10 mouse cellular contexts compared by ENCODE assay signal in the genomic region with DNA sequence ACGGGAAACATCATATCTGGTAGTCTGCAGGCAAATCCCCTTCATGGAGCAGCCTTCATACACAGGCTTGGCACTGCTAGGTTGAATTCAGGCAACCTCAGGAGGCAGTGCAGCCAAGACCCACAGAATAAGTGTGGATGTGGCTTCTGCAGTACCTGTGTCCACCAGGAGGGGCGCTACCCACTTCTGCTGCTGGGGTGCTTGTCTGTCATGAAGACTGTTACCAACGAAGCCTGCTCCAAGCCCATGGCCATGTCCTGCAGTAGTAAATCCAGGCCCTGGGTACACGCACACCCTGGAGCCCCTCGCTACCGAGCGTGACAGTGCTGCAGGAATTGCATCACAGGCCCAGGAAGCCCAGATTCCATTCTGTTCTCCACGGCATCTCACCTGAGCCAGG. TPM values are rescaled to one million over a fixed set of nuclear protein-coding genes. Genes with fewer than 3 reads are reported as not detected.
DNase-seq lines count a peak whose midpoint lies in the region; ATAC-seq and TF ChIP-seq lines count a peak whose summit lies in the region.
"Had no signal": no experiment of that assay in that cellular context is flagged by ENCODE, and none has a peak within 500 bp of the region (broad histone marks: within the 10 kb centered on the region; RNA-seq: fewer than 3 reads in every experiment).

No protein-coding gene starts in this region.

- ATAC-seq in kidney, embryonic 14.5 days (ENCODE audit: low FRiP score, low TSS enrichment), result no peak
- ATAC-seq in frontal cortex, adult (ENCODE audit: low TSS enrichment), result peak; percentile 60; the same call in 1 of the 2 replicates

- H3K4me2 ChIP-seq in kidney, embryonic 14.5 days (replicated peaks; ENCODE audit: low read depth, low read length), result no peak overlapping the region

- peak; percentile 79 for DNase-seq in kidney, adult 9 months
- peak; percentile 65 to 86 for DNase-seq in layer of hippocampus, postnatal 25 days (ENCODE audit: extremely low spot score in 1 of 2, low spot score in 1 of 2)
- peak; percentile 50 to 74 for DNase-seq in monocyte, adult 2 months (ENCODE audit: low read depth in 1 of 2, low spot score in 2 of 2)
- DNase-seq in thymus, postnatal 4 days, result peak; percentile 91

- peak; percentile 99 for TF ChIP-seq CTCF in E14TG2a.4 (conservative IDR thresholded peaks at IDR 0.05; ENCODE audit: low read length)
- peak; percentile 84 for TF ChIP-seq CTCF in bone marrow, adult 2 months (IDR thresholded peaks at IDR 0.05; ENCODE audit: control insufficient read depth, insufficient read depth, low read length)

- no peak for TF ChIP-seq POLR2A in bone marrow, adult 2 months (IDR thresholded peaks at IDR 0.05; ENCODE audit: borderline replicate concordance, control insufficient read depth, low read depth, low read length)

- H3K4me1 ChIP-seq in kidney, embryonic 14.5 days (ENCODE audit: control insufficient read depth, insufficient read depth, low read length), result peaks cover 16% of the 10 kb centered on the region
- peaks cover 42% of the 10 kb centered on the region for H3K4me1 ChIP-seq in E14TG2a.4 (replicated peaks; ENCODE audit: low read depth, low read length)
- H3K4me1 ChIP-seq in bone marrow, adult 2 months (ENCODE audit: control insufficient read depth, insufficient read depth, low read length), result peaks cover 2% of the 10 kb centered on the region

- no peak overlapping the region for H3K9ac ChIP-seq in kidney, embryonic 14.5 days (ENCODE audit: low read depth, low read length)

- H3K27me3 ChIP-seq in kidney, embryonic 14.5 days (ENCODE audit: control insufficient read depth, insufficient read depth, low read length), result no peaks in the 10 kb centered on the region
- H3K27me3 ChIP-seq in E14TG2a.4 (ENCODE audit: insufficient read depth, low read length), result no peaks in the 10 kb centered on the region

- H3K27ac ChIP-seq in kidney, embryonic 14.5 days (ENCODE audit: low read depth, low read length), result no peak overlapping the region
- H3K27ac ChIP-seq in bone marrow, adult 2 months (ENCODE audit: control insufficient read depth, insufficient read depth, low read depth, low read length, poor library complexity), result no peak overlapping the region
- H3K27ac ChIP-seq: macrophage had no signal

- 73% methylated on average over 8 of the region's 8 CpGs for WGBS in kidney, embryonic 14.5 days
- WGBS in bone marrow, adult 2 months, result 62% methylated on average over 8 of the region's 8 CpGs

- no peak overlapping the region for H3K4me3 ChIP-seq in kidney, embryonic 14.5 days (ENCODE audit: low read length)
- H3K4me3 ChIP-seq in E14TG2a.4 (replicated peaks; ENCODE audit: low read length), result no peak overlapping the region
- no peak overlapping the region for H3K4me3 ChIP-seq in bone marrow, adult 2 months (replicated peaks; ENCODE audit: control insufficient read depth, low read depth, low read length)
- H3K4me3 ChIP-seq: erythroblast, embryonic 14.5 days had no signal

- peaks cover 35% of the 10 kb centered on the region for H3K36me3 ChIP-seq in kidney, embryonic 14.5 days (ENCODE audit: control insufficient read depth, insufficient read depth, low read length)
- peaks cover 52% of the 10 kb centered on the region for H3K36me3 ChIP-seq in E14TG2a.4 (ENCODE audit: insufficient read depth, low read length)

- no peaks in the 10 kb centered on the region for H3K9me3 ChIP-seq in kidney, embryonic 14.5 days (ENCODE audit: control insufficient read depth, low read length)
- 0 out of 2 replicates have a peak, but pooled peaks cover 3% of the 10 kb centered on the region for H3K9me3 ChIP-seq in E14TG2a.4 (ENCODE audit: low read length)

RNA-seq across cellular contexts. Expression of gene Chmp6, which starts 6.7 kb away (rescaled TPM):
- 87.1 and 94.0 TPM in 2 replicates for polyA plus RNA-seq in kidney, embryonic 14.5 days (2014; fragmentation: Nextera tagmentation; extraction: Ambion mirVana)
- polyA plus RNA-seq in bone marrow, adult 2 months (2011; ENCODE audit: insufficient read depth, insufficient read length, low replicate concordance, missing spikeins), result 16.1 and 18.5 TPM in 2 replicates
- 10 to 100 TPM; 38.0 to 39.7 TPM for total RNA-seq in layer of hippocampus, postnatal 25 days (2021)

RNA-seq across cellular contexts. Expression of gene Baiap2, which starts 22.7 kb away (rescaled TPM):
- 15.7 and 18.2 TPM in 2 replicates for polyA plus RNA-seq in kidney, embryonic 14.5 days (2014; fragmentation: Nextera tagmentation; extraction: Ambion mirVana)
- polyA plus RNA-seq in bone marrow, adult 2 months (2011; ENCODE audit: insufficient read depth, insufficient read length, low replicate concordance, missing spikeins), result 5.7 and 7.9 TPM in 2 replicates
- 100 to 1,000 TPM; 226 to 231 TPM for total RNA-seq in layer of hippocampus, postnatal 25 days (2021)
